Mouse (Mus musculus) MEL (cell line): ENCODE measurements around the gene Ptprn2. TPM values are rescaled to one million over a fixed set of nuclear protein-coding genes. Genes with fewer than 3 reads are reported as not detected.

Experiments used
- DNase-seq: peaks from one replicate; pipeline ENCODE4 v3.0.0; 2011; ENCODE audit warnings: low read depth, low spot score
- H3K27ac ChIP-seq: 2 replicates; pipeline ENCODE4 v1.5.1; 2012; ENCODE audit warnings: low read depth, mild to moderate bottlenecking, control low read depth, low read length, moderate library complexity; ENCODE audit not compliant: control insufficient read depth
- H3K27me3 ChIP-seq, 2 experiments: fragments of 150-350 bp in 1 of 2; sonication (generic) in 1 of 2; 2 replicates each; pipeline ENCODE4 v1.6.1; 2012; ENCODE audit warnings: low read length in 2 of 2, mild to moderate bottlenecking in 2 of 2, improper control_type of control experiment in 1 of 2, moderate library complexity in 1 of 2; ENCODE audit not compliant: insufficient read depth in 2 of 2, control insufficient read depth in 1 of 2
- H3K36me3 ChIP-seq, 2 experiments: 2 replicates each; pipeline ENCODE4 v1.6.1; 2012 to 2014; ENCODE audit warnings: low read length in 2 of 2, improper control_type of control experiment in 1 of 2, inconsistent platforms in 1 of 2, mild to moderate bottlenecking in 1 of 2; ENCODE audit not compliant: insufficient read depth in 2 of 2, control insufficient read depth in 1 of 2
- H3K4me1 ChIP-seq, 2 experiments: fragments of 150-350 bp in 1 of 2; sonication (generic) in 1 of 2; 2 replicates each; pipeline ENCODE4 v1.6.1; 2012; ENCODE audit warnings: low read length in 2 of 2, improper control_type of control experiment in 1 of 2, mild to moderate bottlenecking in 1 of 2; ENCODE audit not compliant: insufficient read depth in 2 of 2, control insufficient read depth in 1 of 2
- H3K4me3 ChIP-seq, 2 experiments: fragments of 150-350 bp in 1 of 2; sonication (generic) in 1 of 2; 2 replicates each; pipeline ENCODE4 v1.5.1; 2012; ENCODE audit warnings: low read depth in 2 of 2, low read length in 2 of 2, mild to moderate bottlenecking in 2 of 2, moderate library complexity in 2 of 2, control low read depth in 1 of 2, improper control_type of control experiment in 1 of 2; ENCODE audit not compliant: control insufficient read depth in 1 of 2, insufficient read depth in 1 of 2
- H3K79me2 ChIP-seq: 2 replicates; pipeline ENCODE4 v1.6.1; 2012; ENCODE audit warnings: mild to moderate bottlenecking, low read length, moderate library complexity; ENCODE audit not compliant: control insufficient read depth, poor library complexity, insufficient read depth
- H3K9ac ChIP-seq: 2 replicates; pipeline ENCODE4 v1.6.1; 2012; ENCODE audit warnings: low read depth, mild to moderate bottlenecking, control low read depth, low read length, moderate library complexity; ENCODE audit not compliant: control insufficient read depth, poor library complexity, severe bottlenecking
- H3K9me3 ChIP-seq: fragments of 150-350 bp; sonication (generic); replicated peaks from 2 replicates; pipeline ENCODE4 v1.6.1; 2012; ENCODE audit warnings: mild to moderate bottlenecking, low read length, improper control_type of control experiment, moderate library complexity; ENCODE audit not compliant: insufficient read depth
- CHD1 ChIP-seq: IDR thresholded peaks from 2 replicates; pipeline ENCODE4 v1.6.1; 2012; ENCODE audit warnings: low read depth, mild to moderate bottlenecking, inconsistent platforms, low read length, improper control_type of control experiment
- CTCF ChIP-seq, 3 experiments: IDR thresholded peaks in 2 of 3; conservative IDR thresholded peaks in 1 of 3; 2 replicates each; pipeline ENCODE4 v1.5.1; 2011 to 2012; ENCODE audit warnings: low read length in 3 of 3, low read depth in 2 of 3, mild to moderate bottlenecking in 2 of 3, improper control_type of control experiment in 1 of 3, inconsistent platforms in 1 of 3, mixed read lengths in 1 of 3, moderate library complexity in 1 of 3; ENCODE audit not compliant: control insufficient read depth in 1 of 3, insufficient read depth in 1 of 3, poor library complexity in 1 of 3, severe bottlenecking in 1 of 3
- ELF1 ChIP-seq: IDR thresholded peaks from 2 replicates; pipeline ENCODE4 v1.6.1; 2014; ENCODE audit warnings: low read depth, mild to moderate bottlenecking, inconsistent platforms, low read length, improper control_type of control experiment, moderate library complexity
- GABPA ChIP-seq: IDR thresholded peaks from 2 replicates; pipeline ENCODE4 v1.6.1; 2012; ENCODE audit warnings: low read depth, mild to moderate bottlenecking, inconsistent platforms, low read length, improper control_type of control experiment, moderate library complexity
- GATA1 ChIP-seq: IDR thresholded peaks from 2 replicates; pipeline ENCODE4 v1.6.1; 2011; ENCODE audit warnings: low read depth, low read length, improper control_type of control experiment
- HCFC1 ChIP-seq: IDR thresholded peaks from 2 replicates; pipeline ENCODE4 v1.6.1; 2012; ENCODE audit warnings: low read depth, mild to moderate bottlenecking, inconsistent platforms, low read length, improper control_type of control experiment, moderate library complexity
- KAT2A ChIP-seq: conservative IDR thresholded peaks from 2 replicates; pipeline ENCODE4 v1.6.1; 2012; ENCODE audit warnings: low read depth, low read length, improper control_type of control experiment, inconsistent platforms
- MAFK ChIP-seq: IDR thresholded peaks from 2 replicates; pipeline ENCODE4 v1.6.1; 2011; ENCODE audit warnings: low read depth, mild to moderate bottlenecking, low read length, improper control_type of control experiment, borderline replicate concordance
- MAZ ChIP-seq: IDR thresholded peaks from 2 replicates; pipeline ENCODE4 v1.6.1; 2012; ENCODE audit warnings: low read depth, mild to moderate bottlenecking, inconsistent platforms, low read length, improper control_type of control experiment
- MEF2A ChIP-seq: IDR thresholded peaks from 2 replicates; pipeline ENCODE4 v1.6.1; 2014; ENCODE audit warnings: low read depth, mild to moderate bottlenecking, inconsistent platforms, low read length, improper control_type of control experiment; ENCODE audit not compliant: poor library complexity, insufficient replicate concordance, severe bottlenecking; ENCODE audit errors: extremely low read depth
- MXI1 ChIP-seq: IDR thresholded peaks from 2 replicates; pipeline ENCODE4 v1.6.1; 2011; ENCODE audit warnings: mild to moderate bottlenecking, low read depth, low read length, improper control_type of control experiment
- MYC ChIP-seq: IDR thresholded peaks from 2 replicates; pipeline ENCODE4 v1.6.1; 2011; ENCODE audit warnings: low read depth, mild to moderate bottlenecking, low read length, improper control_type of control experiment, moderate library complexity
- NELFE ChIP-seq: IDR thresholded peaks from 2 replicates; pipeline ENCODE4 v1.6.1; 2011; ENCODE audit warnings: low read depth, low read length, improper control_type of control experiment
- POLR2AphosphoS2 ChIP-seq: IDR thresholded peaks from 2 replicates; pipeline ENCODE4 v1.6.1; 2011; ENCODE audit warnings: low read length, improper control_type of control experiment
- RCOR1 ChIP-seq: IDR thresholded peaks from 2 replicates; pipeline ENCODE4 v1.6.1; 2012; ENCODE audit warnings: low read depth, mild to moderate bottlenecking, inconsistent platforms, low read length, improper control_type of control experiment
- TAL1 ChIP-seq: IDR thresholded peaks from 2 replicates; pipeline ENCODE4 v1.6.1; 2012; ENCODE audit warnings: mild to moderate bottlenecking, inconsistent platforms, low read length, moderate library complexity, mixed read lengths
- TCF12 ChIP-seq: IDR thresholded peaks from 2 replicates; pipeline ENCODE4 v1.6.1; 2014; ENCODE audit warnings: low read depth, mild to moderate bottlenecking, inconsistent platforms, low read length, improper control_type of control experiment, moderate library complexity
- UBTF ChIP-seq: IDR thresholded peaks from 2 replicates; pipeline ENCODE4 v1.6.1; 2012; ENCODE audit warnings: low read depth, mild to moderate bottlenecking, inconsistent platforms, low read length, improper control_type of control experiment, moderate library complexity, borderline replicate concordance; ENCODE audit not compliant: insufficient read depth
- USF1 ChIP-seq: IDR thresholded peaks from 2 replicates; pipeline ENCODE4 v1.6.1; 2014; ENCODE audit warnings: low read depth, mild to moderate bottlenecking, inconsistent platforms, low read length, improper control_type of control experiment, moderate library complexity
- USF2 ChIP-seq, 2 experiments: IDR thresholded peaks; 2 replicates each; pipeline ENCODE4 v1.6.1; 2011 to 2012; ENCODE audit warnings: improper control_type of control experiment in 2 of 2, low read length in 2 of 2, borderline replicate concordance in 1 of 2, inconsistent platforms in 1 of 2, low read depth in 1 of 2, mild to moderate bottlenecking in 1 of 2; ENCODE audit not compliant: insufficient read depth in 1 of 2
- ZC3H11A ChIP-seq: IDR thresholded peaks from 2 replicates; pipeline ENCODE4 v1.6.1; 2012; ENCODE audit warnings: low read depth, mild to moderate bottlenecking, inconsistent platforms, low read length, improper control_type of control experiment
- polyA plus RNA-seq, 2 experiments: library from polyadenylated mRNA; stranded (reverse) in 1 of 2; unstranded in 1 of 2; fragments of >175 nt in 1 of 2; fragments of >200 nt in 1 of 2; gene quantifications; 2 replicates each; pipeline versions ENCODE4 v1.2.1 to v1.2.4; 2012; ENCODE audit warnings: low replicate concordance in 2 of 2, low read depth in 1 of 2; ENCODE audit not compliant: insufficient read length in 2 of 2, insufficient read depth in 1 of 2, missing spikeins in 1 of 2
- total RNA-seq: library from RNA; depleted of rRNA; stranded (reverse); fragments of 300-350 nt; gene quantifications from 2 replicates; pipeline ENCODE4 v1.2.3, GENCODE M21; 2012

Gene Ptprn2
- total and polyA plus RNA-seq, 3 experiments = not detected

GRCm38 (mm10) chr12:117257921-117258497, 772.5 kb downstream of the Ptprn2 start:
- Histone ChIP-seq H3K9ac (no peak overlapping the region), H3K4me1 (no peaks in the 10 kb centered on the region)

GRCm38 (mm10) chr12:117260391-117261164, 775.1 kb downstream of the Ptprn2 start:
- Histone ChIP-seq H3K4me1 (no peaks in the 10 kb centered on the region), H3K4me3 (no peak overlapping the region), H3K36me3 (no peaks in the 10 kb centered on the region), H3K9me3 (no peaks in the 10 kb centered on the region; the same call in 1 of the 2 replicates), H3K27me3 (no peaks in the 10 kb centered on the region), H3K27ac (no peak overlapping the region), H3K79me2 (no peaks in the 10 kb centered on the region), H3K9ac (no peak overlapping the region)
- no peak for DNase-seq
- TF ChIP-seq USF2 (IDR thresholded peaks at IDR 0.05; ENCODE audit: borderline replicate concordance in 1 of 2, insufficient read depth in 1 of 2, low read depth in 1 of 2, low read length in 2 of 2) (no peak), CTCF (IDR thresholded peaks at IDR 0.05 in 2 of 3, conservative IDR thresholded peaks at IDR 0.05 in 1 of 3; ENCODE audit: control insufficient read depth in 1 of 3, insufficient read depth in 1 of 3, low read depth in 2 of 3, low read length in 3 of 3, poor library complexity in 1 of 3, severe bottlenecking in 1 of 3) (0 out of 6 replicates have a peak, but pooled peaks of 1 of the 3 experiments have one; percentile 18)

More at GRCm38 (mm10) chr12:117257921-117258497, 772.5 kb downstream of the Ptprn2 start:
- Histone ChIP-seq H3K9me3 (no peaks in the 10 kb centered on the region; the same call in 1 of the 2 replicates), H3K27me3 (no peaks in the 10 kb centered on the region), H3K4me3 (no peak overlapping the region), H3K27ac (no peak overlapping the region), H3K79me2 (no peaks in the 10 kb centered on the region), H3K36me3 (no peaks in the 10 kb centered on the region)
- DNase-seq = no peak
- TF ChIP-seq GABPA = no peak
- TF ChIP-seq NELFE = no peak
- no peak for TF ChIP-seq UBTF
- no peak for TF ChIP-seq MAZ
- TF ChIP-seq USF2 (IDR thresholded peaks at IDR 0.05; ENCODE audit: borderline replicate concordance in 1 of 2, insufficient read depth in 1 of 2, low read depth in 1 of 2, low read length in 2 of 2) = no peak
- TF ChIP-seq GATA1 = no peak
- no peak for TF ChIP-seq MEF2A
- no peak for TF ChIP-seq CHD1
- no peak for TF ChIP-seq USF1
- TF ChIP-seq KAT2A = no peak
- TF ChIP-seq ELF1 = no peak
- TF ChIP-seq POLR2AphosphoS2 = no peak
- no peak for TF ChIP-seq TAL1
- TF ChIP-seq TCF12 = no peak
- no peak for TF ChIP-seq RCOR1
- no peak for TF ChIP-seq MXI1
- no peak for TF ChIP-seq ZC3H11A
- TF ChIP-seq HCFC1 = no peak
- TF ChIP-seq MYC = no peak
- no peak for TF ChIP-seq MAFK
